Mouse (Mus musculus) induced T-regulatory cell, adult 2 months (primary cell): ENCODE data around the gene Tle1.

ENCODE experiments used
- DNase-seq: peaks from one replicate; pipeline ENCODE4 v3.0.0-alpha.2; 2012; ENCODE audit warnings: low read depth

Tle1 gene

DNA sequence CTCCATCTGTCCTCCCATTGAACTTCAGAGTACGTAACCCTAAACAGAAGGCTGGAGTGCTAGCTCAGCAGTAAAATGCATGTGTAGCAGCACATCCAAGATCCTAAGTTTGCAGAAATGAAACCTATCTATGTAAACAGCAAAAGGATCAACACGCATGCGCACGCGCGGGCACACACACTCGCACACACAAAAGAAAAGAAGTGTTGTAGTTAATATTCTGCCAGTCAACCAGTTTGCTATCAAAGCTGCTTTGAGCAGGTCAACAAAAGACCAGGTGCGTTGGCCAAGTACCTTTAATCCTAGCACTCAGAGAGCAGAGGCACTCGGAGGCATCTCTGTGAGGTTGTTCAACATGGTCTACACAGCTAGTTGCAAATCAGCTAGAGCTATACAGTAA, 35.0 kb downstream of the Tle1 start:
- no peak for DNase-seq

DNA sequence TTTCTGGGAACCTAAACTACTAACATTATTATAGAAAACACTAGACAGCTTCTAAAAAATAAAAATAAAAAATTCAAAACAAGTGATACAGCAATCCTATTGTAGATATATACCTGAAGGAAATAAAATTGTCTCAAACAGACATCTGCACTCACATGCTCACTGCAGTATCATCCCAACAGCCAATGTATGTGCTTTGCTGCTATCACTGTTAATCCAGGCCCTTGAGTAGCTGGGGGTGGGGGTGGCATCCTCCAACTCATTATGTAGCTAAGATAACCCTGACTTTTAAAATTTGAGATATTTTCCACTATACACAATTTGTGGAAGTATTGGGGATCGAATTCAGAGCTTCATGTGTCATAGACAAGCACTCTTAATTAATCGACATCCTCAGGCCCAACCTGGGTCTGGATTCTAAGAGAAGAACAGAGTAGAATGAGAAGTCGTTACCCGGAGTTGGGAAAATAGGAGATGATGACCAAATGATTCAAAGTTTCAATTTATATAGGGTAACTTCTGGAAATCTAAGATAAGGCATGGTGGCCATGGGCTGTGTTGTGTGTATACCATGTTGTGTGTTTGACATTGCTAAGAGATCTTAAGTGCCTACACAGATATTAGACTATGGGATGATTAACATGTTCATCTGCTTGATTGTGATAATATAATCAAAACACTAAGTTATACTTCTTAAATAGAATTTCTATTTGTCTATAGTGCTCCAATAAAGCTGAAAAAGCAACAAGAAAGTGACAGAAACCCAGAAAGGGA, 38.1 kb downstream of the Tle1 start:
- DNase-seq, result no peak

DNA sequence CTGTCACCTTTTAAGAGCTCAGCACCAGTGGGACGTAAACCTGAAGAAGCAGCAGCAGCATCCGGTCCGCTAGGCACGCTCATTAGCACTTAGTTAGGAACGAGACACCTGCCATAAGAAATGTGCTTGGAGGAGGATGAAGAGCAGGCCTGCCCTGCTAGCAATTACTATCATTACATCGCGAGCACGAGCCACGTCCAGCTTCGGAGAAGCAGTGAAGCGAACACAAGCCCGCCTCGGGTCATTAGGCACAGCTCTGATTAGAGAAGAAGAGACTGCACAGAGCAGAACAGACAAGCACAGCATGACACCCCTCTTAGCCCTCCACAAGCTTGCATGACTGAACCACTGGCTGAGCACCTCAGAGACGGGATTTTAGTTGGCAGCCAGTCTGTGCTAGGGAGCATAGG, 40.6 kb downstream of the Tle1 start:
- DNase-seq, result no peak

DNA sequence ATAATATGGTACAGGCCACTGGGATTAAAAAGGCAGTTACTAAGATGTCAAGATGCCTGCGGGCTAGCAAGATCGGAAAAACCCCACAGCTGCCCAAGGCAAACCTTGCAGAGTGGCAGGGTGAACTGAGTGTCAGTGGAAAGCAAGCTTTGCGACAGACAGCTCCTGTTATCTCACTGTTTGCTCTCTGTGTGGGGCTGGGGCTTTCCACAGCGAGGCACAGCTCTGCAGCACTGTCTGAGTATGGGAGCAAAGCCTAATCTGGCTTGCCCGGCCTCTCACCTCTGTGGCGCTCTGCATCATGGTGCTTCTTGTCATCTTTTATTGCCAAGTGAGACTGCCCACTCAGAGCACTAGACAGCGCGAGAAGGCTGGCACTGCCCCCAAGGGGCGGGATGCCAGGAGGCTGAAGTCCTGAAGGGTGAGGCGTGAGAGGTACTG, 42.8 kb downstream of the Tle1 start:
- DNase-seq, result no peak

- no peak for DNase-seq
Observed at GRCm38 (mm10) chr4:72150460-72151131, 50.1 kb downstream of the Tle1 start.

- no peak for DNase-seq
Observed at GRCm38 (mm10) chr4:72146003-72146402, 54.7 kb downstream of the Tle1 start.

DNA sequence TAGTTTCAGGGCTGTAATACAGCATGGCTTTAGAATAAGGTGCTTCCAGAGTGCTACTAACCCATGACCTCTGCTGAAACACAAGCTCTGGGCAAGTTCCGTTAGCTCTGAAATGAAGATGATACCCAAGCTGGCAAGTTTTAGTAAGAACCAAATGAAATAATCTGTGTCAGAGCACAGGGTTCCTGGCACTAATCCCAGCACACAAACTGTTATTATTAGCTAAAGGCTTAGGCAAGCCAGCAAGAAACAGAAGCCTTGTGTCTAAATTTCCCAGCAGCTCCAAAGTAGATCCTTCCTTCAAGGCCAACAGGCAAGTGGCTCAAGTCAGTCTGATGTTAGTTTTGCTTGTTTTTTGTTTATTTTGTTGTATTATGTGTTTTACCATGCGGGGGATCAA, 56.2 kb downstream of the Tle1 start:
- DNase-seq, result no peak

DNA sequence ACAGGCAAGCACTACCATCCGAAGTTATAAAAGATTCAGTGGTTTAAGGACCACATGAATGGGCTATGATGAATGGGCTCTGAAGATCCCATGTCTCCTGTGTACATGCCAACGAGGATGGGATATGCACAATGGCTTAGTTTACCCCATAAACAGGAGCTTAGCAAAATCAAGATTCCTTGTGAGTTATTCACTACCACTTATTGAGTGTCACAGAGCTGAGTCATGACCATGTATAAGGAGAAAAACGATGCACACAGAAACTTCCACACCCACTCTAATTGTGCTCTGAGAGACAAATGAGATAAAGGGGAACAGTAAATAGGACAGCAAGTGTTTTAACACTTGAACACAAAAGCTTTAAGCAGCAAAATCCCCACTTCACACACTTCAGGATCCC, 60.0 kb downstream of the Tle1 start:
- no peak for DNase-seq

DNA sequence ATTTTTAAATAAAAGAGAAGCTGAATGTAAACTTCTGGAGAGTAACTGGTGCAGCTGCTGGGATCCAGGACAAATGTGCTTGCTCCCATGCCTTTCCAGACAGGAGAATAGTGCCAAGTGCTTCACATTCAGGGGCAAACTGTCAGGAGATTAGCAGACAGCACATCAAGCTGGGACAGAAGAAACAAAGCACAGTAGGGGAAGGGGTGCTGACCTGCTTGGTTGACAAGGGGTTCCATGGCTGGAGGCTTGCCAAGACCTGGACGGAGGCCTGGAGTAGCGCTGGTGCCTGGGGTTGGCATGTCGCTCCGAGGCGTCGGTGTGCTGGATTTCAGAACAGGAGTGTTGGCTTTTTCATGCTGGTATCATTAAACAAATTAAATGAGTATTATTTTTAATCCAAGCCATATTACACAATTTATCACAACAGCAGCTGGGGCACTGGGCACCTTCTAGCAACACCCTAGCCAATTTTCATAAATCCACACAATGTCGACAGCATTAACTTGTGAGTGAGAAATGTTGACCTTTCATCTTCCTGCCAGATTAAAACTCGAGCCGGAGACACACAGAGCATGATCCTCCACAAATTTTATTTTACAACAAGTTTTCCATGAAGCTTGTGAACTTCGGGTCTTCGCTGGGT, 61.1 kb downstream of the Tle1 start:
- DNase-seq, result no peak

- no peak for DNase-seq
Observed at GRCm38 (mm10) chr4:72138264-72139080, 62.2 kb downstream of the Tle1 start.

DNA sequence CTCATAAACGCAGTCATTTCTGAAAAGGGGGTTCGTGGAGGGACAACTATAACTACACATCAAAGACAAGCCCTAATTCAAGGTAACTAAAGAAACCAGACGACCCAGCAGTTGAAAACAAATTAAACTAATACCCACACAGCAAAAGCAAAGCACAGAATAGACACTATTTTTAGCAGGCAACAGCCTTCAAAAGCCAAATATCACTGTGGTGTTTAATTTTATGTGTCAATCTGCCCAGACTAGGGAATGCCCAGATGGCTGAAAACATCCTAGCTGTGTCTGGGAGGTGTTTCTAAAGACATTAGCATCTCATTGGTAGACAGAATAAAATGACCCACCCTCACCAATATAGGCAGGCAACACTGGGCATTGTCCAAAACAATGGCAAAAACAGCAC, 68.1 kb downstream of the Tle1 start:
- no peak for DNase-seq

GRCm38 (mm10) chr4:72127596-72127995, 73.1 kb downstream of the Tle1 start:
- no peak for DNase-seq

GRCm38 (mm10) chr4:72124790-72125189, 75.9 kb downstream of the Tle1 start:
- DNase-seq, result no peak

DNA sequence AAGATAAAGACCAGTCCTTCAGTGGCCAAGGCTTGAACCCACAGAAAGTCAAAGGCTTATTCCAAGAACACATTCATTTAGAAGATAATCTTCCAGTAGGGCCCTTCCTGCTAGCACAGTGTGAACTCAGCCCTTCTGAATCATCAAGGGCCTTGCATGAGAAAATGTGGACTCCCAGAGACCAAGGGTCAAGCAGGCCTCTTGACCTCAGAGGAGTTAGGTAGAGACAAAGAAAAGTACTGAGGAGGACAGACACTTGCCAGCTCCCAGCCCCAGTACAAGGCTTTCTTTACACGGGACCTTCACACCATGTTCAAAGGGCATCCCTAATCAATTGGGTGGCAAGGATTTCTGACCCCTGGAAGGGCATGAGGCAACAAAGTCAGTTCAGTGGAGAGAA, 77.9 kb downstream of the Tle1 start:
- no peak for DNase-seq

GRCm38 (mm10) chr4:72122343-72122742, 78.4 kb downstream of the Tle1 start:
- DNase-seq, result no peak

DNA sequence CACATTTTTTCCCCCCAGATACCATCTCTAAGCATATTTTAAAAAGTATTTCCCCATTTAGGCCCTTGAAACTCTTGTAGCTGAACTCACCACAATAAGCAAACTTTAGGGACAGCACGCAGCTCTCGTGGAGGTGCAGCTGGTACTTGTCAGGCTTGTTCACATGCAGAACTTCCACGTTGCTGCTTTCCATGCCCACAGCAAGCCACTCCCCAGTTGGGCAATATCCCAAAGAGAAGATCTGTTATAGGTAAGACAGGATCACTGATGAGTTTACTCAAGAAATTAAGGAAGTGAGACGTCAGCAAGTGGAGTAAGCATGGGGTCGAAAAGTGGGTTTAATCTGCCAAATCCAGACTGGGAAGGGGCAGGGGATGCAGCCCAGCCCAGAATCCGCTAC, 80.7 kb downstream of the Tle1 start:
- DNase-seq, result no peak

- no peak for DNase-seq
Observed at GRCm38 (mm10) chr4:72105702-72106101, 95.0 kb downstream of the Tle1 start.

DNA sequence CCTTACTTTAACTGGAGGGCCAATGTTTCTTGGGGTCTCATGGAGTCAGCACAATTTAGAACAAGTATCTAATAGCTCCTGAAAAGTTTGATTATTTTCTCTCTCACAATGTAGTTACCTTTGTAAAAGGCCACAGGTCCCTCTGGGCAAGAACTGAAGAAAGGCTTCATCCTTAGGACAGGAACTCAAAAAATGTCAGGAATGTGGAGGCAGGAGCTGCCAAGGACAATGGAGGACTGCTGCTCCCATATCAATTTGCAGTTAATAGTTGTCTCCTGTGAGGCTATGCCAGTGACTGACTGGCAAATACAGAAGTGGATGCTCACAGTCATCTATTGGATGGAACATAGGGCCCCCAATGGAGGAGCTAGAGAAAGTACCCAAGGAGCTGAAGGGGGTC, 96.5 kb downstream of the Tle1 start:
- no peak for DNase-seq

DNA sequence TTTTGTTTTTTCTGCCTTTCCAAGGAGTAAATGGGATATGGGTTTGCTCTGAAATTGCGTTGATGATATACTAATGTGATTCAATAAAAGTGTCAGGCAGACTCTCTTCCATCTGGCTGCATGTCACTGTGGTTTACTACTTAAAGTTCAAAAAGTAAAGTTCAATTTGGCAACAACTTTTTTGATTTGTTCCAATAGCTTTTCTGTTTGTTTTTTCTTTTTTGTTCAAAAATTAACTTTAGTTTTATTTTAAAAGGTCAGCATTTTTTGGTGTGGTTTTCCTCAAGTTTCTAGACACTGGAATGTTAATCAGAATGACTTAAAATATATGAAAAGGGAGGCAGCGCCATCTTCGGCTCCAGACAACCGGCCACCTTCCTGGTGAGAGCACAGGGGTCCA, 112.9 kb downstream of the Tle1 start:
- no peak for DNase-seq

- DNase-seq, result no peak
Observed at GRCm38 (mm10) chr4:72069111-72069534, 131.6 kb downstream of the Tle1 start.

DNA sequence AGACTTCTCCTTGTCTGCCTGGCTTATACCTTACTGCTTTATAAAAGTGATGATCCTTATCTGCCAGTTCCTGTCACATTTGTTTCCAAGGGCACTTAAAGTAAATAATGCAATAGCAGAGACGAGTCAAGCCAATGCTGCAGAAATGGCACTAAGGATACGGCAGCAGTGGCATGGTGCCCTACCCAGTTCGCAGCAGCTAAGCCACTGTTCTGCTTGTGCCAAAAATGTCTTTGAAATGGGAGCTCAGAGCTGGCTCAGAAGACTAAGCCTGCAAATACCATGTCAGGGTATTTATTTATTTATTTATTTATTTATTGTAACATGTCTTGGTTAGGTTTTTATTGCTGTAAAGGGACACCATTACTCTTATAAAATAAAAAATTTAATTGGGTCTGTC, 132.8 kb downstream of the Tle1 start:
- no peak for DNase-seq
